Mouse (Mus musculus): ENCODE data around the gene Nhej1.

DNA sequence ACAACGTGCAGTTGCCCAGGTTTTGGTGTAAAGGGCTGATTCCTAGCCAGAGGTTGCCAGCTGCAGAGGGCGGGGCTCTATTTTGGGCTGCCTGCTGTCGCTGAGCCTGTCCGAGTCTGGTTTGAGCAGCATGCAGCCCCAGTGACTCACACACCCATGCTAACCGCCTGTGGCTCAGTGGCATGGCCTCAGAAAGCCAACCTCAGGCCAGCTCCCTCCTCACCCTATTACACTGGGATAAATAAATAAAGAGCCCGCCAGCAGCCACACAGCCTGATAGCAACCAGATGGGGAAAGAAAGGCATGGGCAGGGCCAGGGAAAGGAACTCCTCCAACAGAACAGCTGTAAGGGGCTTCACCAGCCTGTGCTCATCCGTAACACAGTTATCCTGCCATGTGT is 84.6 kb downstream of the Nhej1 start:
- TF ChIP-seq CTCF (IDR thresholded peaks at IDR 0.05; ENCODE audit: extremely low read depth, insufficient read depth, insufficient read length, insufficient replicate concordance), result no peak
- no peak for TF ChIP-seq POLR2A (IDR thresholded peaks at IDR 0.05; ENCODE audit: low read depth, low read length)

All from spleen, adult 2 months (tissue).